Mouse (Mus musculus) left cerebral cortex, adult 8-10 months (tissue): Measurements from ENCODE around the gene Chd2. TPM values are rescaled to one million over a fixed set of nuclear protein-coding genes. Genes with fewer than 3 reads are reported as not detected.

Experiments used
- DNase-seq, 2 experiments: peaks; one replicate each; pipeline ENCODE4 v3.0.0; 2022; ENCODE audit warnings: low spot score in 2 of 2
- total RNA-seq, 4 experiments: library from RNA; stranded (reverse); gene quantifications; 2 replicates each; pipeline ENCODE4 v1.2.4; 2022

The Chd2 gene
- total RNA-seq, 4 experiments from 2014 or later, result 45.2 to 57.4 (median 48.6) TPM

DNA sequence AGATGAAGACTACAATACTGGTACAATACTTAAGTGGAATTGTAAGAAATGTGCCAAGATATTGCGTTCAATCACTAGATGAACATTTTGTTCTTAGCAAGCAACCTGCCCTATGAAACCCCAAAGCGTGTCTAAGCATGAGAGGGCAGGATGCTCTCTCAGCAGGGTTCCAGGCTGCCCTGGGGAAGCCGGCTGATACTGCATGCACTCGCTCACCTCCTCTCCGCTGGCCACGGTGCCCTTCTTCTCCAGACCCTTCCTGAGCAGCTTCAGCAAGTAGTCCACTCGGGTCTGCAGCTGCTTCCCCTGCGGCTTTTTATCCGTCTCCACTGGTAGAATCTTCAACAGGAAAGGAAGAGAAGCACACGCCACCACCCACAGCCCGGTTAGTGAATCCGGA, 87.5 kb downstream of the Chd2 start:
- no peak for DNase-seq

- no peak for DNase-seq
Observed at GRCm38 (mm10) chr7:73452187-73452808, 89.3 kb downstream of the Chd2 start.

DNA sequence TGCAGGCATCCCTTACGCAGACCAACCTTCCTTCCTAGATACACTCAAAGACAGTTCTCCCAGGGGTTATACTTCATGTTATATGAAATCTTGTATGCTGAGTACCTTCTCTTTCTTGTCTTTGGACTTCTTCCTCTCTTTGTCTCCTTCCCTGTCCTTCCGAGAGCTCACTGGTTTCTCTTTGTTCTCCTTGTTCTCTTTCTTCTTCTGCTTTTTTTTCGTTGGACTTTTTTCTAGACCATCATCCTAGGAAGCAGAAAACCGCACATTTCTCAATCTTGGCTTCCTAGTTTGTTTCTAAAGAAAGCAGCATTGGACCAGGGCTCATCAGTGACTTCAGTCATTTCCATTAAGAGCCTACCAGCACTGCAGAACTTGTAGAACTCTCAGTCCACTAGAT, 90.0 kb downstream of the Chd2 start:
- no peak for DNase-seq

DNA sequence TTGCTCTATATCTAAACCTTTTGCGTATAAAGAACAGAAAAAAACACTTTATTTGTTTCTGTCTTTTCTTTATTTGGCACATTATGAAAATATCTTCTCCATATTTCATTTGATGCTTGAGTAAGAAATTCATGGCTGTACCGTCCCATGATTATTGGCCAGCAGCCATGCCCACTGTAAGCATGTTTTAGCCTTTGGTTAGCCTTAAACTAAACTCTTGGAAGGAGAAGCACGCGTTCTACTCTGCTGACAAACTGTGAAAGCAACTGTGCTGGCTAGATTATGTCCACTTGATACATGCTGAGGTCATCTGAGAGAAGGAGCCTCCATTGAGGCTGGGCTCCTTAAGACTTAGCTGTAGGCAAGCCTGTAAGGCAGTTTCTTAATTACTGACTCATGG, 99.4 kb downstream of the Chd2 start:
- DNase-seq, result no peak

DNA sequence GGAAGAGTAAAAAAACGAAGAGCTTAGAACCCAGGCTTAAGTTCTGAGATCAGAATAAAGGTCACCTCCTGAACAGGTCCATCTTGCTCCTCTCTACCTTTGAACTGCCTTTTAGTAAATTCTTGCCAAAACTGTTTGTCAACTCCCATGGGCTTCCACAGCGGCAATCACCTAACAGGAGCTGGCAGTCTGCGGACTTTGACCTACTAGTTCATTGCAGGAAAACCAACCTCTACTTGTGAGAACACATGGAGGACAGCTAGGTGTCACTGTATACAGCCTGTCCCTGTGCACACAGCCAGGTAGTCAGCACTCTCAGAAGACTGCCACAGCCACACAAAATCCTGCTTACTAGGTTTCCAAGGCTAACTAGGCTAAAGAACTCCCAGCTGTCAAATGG, 99.8 kb downstream of the Chd2 start:
- no peak for DNase-seq

- no peak for DNase-seq
Observed at GRCm38 (mm10) chr7:73435685-73436084, 105.9 kb downstream of the Chd2 start.

DNA sequence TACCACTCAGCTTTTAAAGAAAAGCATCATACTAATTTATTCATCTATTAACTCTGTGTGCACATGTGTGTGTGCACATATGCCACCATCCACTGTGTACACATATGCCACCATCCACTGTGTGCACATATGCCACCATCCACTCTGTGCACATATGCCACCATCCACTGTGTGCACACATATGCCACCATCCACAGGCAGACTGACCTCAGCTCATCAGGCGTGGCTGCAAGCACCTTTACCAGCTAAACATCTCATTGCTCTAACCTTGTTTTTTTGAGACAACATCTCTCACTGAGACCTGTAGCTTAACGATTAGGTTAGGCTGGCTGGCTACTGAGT, 107.3 kb downstream of the Chd2 start:
- DNase-seq, result no peak

- no peak for DNase-seq
Observed at GRCm38 (mm10) chr7:73433637-73434335, 107.8 kb downstream of the Chd2 start.

GRCm38 (mm10) chr7:73428525-73428924, 113.1 kb downstream of the Chd2 start:
- no peak for DNase-seq

DNA sequence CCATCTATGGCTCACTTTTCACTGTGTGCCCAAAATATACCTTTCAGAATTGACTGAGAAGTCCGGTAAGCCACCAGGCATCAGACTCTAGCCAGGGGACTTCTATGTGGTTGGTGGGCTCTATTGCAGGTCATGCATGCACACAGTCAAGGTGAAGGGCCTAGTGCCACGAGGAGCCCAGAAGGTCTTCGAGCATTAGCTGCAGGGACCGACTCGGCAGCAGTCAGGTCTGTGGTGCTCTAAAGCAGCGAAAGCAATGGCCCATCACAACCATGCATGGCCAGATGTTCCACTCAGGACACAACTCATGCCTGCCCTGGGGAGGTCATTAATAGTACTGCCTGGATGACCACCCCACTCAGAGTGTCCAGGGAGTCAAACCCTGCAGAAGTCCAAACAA, 113.8 kb downstream of the Chd2 start:
- DNase-seq, result no peak

DNA sequence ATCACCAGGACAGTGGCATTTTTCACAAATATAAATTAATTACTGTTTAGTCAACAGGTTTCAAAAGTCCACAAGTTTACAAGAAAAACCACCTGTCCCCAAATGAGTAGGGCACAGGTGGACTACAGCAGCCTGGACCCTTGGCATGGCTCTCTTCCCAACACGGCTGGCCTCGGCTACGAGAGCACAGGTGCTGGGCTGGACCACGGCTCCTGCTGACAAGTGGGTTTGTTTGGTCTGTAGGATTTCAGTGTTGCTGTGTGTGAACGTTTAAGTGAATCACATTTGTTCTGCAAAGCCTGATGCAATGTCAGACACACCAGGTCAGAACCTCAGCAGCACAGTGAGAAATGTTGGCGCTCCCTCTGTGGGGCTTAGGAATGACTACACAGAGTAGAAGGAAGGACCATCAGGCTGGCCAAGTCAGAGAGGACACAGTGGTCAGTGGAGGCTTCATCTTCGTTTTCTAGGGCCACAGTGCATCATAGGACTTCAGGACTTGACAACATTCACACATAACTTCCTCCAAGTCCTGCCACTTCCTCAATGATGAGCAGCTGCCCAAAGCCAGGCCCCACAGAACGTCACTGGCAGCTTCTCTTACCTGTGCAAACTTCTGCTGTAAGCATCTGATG, 114.8 kb downstream of the Chd2 start:
- DNase-seq, result no peak

DNA sequence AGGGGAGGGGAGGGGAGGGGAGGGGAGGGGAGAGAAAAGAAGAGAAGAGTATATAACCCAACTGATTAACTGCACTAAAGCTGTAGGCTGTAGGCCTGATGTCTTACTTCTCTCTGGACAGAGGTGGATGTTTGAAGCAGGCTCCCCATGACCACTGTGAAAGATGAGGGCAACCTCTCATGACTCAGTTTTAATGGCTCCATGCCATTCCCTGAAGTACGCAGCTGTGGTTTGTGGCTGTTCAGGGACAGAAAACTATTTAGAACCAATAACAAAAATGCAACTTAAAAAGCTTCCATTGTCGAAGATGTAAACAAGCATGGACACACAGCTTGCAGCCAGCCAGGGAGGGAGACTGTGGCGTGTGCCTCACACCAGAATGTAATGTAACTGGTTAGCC, 115.4 kb downstream of the Chd2 start:
- DNase-seq, result no peak

DNA sequence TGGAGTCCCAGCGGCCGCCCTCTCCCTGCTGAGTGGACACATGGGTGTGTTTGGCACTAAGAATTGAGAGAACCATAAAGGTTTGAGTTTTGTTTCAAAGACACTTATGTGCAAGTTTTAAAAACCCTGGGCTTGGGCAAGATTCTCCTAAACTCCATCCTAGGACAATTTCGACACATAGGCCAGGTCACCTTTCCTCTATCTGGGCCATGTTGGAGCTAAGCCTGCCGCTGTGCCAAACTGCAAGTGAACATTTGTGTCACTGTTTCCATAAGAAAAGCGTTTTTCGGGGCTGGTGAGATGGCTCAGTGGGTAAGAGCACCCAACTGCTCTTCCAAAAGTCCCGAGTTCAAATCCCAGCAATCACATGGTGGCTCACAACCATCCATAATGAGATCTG, 116.2 kb downstream of the Chd2 start:
- DNase-seq, result no peak

- DNase-seq, result no peak
Observed at GRCm38 (mm10) chr7:73424705-73425104, 116.9 kb downstream of the Chd2 start.

- DNase-seq, result peak in 1 of 2 experiments; percentile 54
Observed at GRCm38 (mm10) chr7:73424243-73424642, 117.4 kb downstream of the Chd2 start.

DNA sequence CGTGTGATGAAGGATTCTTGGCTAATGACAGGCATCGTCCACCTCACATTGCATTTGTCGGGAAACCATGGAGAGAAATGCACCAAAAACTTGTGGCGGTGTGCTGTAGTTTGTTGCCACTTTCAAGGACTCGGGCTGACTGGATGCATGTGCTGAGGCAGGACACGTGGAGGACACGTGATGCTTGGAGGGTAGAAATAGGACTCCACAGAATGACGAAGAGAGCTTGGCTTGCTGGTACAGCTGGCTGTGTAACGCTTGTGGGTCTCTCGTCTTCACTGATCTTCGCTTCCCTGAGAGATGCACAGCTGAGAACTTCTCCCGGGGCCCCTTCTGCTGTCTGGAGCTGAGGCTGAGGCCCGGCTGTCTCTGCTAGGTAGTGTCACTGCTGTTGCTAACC, 118.4 kb downstream of the Chd2 start:
- DNase-seq, result peak in 1 of 2 experiments; percentile 73

DNA sequence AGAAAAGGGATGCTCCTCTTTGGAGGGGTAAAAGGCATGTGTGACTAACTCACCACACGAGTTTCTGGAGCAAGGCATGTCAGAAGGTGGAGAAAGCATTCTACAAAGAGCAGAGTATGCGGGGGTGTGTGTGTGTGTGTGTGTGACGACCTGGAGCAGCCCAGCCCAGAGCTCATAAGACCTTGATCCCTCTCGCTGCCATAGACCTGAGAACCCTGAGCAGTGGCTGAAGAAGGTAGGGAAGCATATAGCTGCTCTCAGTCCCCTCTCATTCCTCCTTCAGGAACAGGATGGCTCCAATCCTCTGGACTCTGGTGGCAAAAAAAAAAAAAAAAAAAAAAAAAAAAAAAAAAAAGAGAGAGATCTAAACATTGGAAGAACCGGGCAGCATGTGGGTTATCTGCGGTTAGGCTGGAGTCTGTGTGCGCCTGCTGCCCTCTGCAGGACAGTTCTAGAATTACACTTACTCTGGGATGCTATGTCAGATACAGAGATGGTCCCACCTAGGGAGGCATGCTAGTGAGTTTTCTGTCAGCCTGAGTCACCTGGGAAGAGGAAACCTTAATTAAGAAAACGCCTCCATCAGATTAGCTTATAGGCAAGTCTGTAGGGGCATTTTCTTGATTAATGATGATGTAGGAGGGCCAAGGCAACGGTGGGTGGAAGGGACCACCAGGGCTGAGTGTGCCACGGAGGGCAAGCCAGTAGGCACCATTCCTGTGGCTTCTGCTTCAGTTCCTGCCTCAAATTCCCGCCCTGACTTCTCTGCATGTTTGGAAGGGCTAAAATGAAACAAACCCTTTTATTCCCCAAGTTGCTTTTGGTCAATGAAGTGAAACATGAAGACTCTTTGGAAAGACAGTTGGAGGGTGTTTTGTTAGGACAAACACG, 119.2 kb downstream of the Chd2 start:
- peak; percentile 69 to 83 for DNase-seq

- DNase-seq, result peak in 1 of 2 experiments; percentile 41
Observed at GRCm38 (mm10) chr7:73421278-73422015, 120.2 kb downstream of the Chd2 start.

GRCm38 (mm10) chr7:73420827-73421226, 120.8 kb downstream of the Chd2 start:
- no peak for DNase-seq

GRCm38 (mm10) chr7:73419375-73419774, 122.3 kb downstream of the Chd2 start:
- DNase-seq, result no peak

DNA sequence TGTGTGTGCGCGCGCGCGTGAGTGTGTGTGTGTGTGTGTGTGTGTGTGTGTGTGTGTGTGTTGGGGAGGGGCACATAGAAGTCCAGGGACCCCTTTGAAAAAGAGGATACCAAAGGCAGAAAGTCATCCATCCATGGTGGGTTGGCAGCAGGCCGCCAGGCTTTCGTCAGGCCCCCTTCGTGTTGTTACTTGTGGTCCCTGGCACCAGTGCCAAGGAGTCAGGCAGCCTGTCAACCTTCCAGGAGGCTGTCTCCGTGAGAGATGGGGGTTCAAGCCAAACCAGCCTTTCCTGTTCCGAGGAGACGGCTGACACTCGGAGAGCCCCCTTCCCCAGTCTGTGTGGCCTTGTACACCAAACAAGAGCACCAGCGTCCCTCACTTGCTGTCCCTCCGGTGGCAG, 127.4 kb downstream of the Chd2 start:
- no peak for DNase-seq
